Mouse (Mus musculus) brain, embryonic 14.5 days (tissue): ENCODE results near the gene Sftpa1.

Experiments
- CTCF ChIP-seq: fragments of 200-500 bp; IDR thresholded peaks from 2 replicates; pipeline ENCODE4 v1.5.1; 2012; ENCODE audit warnings: inconsistent platforms, mild to moderate bottlenecking, moderate library complexity, borderline replicate concordance; ENCODE audit not compliant: insufficient read depth, insufficient read length; ENCODE audit errors: extremely low read depth
- POLR2A ChIP-seq: fragments of 200-500 bp; IDR thresholded peaks from 2 replicates; pipeline ENCODE4 v1.6.1; 2012; ENCODE audit warnings: mild to moderate bottlenecking, inconsistent platforms, borderline replicate concordance; ENCODE audit not compliant: poor library complexity, insufficient read depth, insufficient read length, severe bottlenecking; ENCODE audit errors: extremely low read depth

DNA sequence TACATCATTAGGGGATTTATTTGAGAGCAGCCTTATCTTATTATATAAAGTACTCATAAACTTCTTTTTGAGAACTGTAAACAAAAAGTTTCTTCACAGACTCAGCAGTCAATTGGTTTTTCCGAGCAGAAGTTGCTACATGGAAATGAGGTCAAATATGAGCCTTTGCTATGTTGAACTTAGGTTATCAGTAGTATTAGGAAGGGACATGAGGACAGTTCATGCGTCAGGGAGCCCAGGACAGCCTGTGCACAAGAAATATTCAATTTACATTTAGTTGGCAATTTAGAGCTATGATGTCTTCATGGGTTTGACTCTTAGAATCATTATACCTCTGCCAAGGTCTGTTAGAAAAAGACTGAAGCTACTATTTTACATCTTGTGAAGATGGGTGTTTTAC is 29.3 kb upstream of the Sftpa1 start:
- TF ChIP-seq CTCF: no peak
- TF ChIP-seq POLR2A: no peak
